Mouse (Mus musculus) spleen, postnatal 4 days (tissue): ENCODE data around the gene Usp53.
A peak's percentile ranks its signal among the peaks of the same experiment; 100 is the strongest.

Source experiments
- DNase-seq, 2 experiments: peaks; one replicate each; pipeline ENCODE4 v3.0.0; 2022; ENCODE audit warnings: low spot score in 2 of 2

Usp53 gene

DNA sequence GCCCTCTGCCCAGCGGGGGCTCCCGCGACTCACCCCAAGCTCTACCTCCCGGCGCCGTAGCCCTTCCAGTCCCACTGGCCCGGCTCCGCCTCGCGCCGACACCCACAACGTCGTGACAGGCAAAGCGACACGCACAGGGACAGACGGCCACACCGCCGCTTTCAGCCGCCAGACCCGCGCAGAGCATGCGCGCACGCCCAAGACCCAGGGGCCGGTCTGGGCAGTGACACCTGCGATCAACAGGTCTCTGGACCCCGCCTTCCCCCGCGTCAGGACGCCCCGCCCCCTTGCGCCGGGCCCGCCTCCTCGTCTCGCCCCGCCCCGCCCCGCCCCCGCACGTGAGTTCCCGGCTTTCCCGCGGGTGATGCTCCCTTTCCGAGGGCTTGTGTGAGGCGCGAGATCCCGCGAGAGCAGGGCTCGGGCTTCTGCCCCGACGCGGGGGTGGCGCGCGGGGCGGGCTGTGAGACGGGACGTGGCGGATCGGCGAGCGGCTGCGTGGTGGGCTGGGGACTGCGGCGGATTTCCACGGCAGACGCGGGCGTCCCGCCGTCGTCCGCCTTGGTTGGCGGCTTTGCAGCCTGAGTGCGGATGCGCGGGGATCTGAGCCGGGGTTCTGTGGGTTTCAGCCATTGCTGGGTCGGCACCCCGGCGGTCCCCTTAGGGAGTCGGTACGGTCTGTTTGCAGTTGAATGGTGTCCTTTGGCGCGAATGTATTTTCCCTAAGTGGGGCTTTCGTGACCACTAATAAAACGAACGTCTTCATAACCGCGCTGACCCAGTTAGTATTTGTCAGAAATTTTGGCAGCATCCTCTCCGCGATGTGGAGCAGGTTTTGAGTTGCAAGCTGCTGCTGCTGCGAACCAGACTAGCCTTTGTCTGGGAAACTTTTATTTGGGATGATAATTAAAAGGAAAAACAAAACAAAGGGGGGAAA lies at the start of gene Usp53:
TSS of gene Usp53 (minus strand) at position 262 of the 934 bp plus-strand sequence.
- DNase-seq = peak; percentile 85 to 94

DNA sequence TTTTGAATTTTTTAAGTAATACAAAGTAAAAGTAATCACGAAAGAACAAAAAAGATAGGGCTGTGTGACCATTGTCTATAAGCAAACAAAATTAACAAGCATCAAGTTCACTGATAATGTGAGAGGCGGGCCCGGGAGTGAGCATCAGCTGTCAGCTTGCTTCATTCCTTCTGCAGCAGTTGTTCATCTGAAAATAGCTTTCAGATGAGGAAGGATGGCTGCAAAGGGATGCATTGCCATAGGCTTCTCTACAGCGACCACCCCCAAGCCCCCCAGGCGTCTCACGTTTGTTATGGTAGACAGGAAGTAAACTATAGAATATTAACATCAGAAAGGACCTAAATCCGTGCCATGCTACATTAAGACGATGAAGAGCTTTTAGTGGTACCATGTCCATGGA lies 49.5 kb upstream of the Usp53 start:
- DNase-seq = no peak

DNA sequence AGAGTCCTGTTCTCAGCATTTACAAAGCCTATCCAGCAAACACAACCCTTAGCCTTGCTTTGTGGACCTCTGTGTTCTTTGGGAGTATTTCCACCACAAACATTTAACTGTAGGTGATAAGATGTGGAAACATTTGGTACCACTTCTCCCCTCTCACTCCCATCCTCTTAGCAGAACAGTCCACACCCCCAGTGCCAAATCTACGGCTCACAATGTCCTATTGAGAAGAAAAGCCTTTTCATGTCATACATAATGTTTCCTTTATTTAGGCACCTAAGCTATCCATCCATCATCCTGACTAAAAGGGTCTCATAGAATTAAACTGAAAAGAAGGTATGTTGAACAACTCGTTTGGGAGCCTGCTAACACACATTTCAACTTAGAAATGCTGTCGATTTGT lies 41.3 kb upstream of the Usp53 start:
- no peak for DNase-seq

DNA sequence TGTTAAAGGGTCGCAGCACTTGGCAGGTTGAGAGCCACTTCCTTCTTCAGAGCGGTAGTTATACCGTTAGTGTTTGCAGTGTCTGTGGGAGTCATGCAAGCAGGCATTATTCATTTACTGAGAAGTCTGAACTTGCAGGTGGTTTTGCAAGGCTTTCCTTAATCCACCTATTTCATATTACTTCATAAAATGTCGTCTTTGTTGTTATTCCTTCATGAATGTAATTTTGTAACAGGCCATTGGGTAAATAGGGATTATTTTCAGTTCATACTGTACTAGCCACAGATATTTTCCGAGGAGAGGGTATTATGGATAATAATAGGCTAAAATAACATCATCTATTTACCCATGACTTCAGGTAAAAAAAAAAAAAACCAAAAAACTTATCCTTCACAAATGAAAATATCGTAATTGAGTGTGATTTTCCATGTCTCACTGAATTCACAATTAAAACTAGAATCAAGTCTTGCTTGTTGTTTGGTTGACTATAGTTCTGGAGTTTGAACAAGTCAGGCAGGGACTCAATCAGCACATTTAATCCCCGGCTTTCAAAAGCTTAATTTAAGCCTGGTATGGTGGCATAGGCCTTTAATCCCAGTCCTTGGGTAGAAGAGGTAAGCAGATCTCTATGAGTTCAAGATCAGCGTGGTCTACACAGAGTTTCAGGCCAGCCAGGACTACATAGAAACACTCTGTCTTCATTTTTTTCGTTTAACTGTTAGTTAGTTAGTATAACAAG lies 40.4 kb upstream of the Usp53 start:
- no peak for DNase-seq

DNA sequence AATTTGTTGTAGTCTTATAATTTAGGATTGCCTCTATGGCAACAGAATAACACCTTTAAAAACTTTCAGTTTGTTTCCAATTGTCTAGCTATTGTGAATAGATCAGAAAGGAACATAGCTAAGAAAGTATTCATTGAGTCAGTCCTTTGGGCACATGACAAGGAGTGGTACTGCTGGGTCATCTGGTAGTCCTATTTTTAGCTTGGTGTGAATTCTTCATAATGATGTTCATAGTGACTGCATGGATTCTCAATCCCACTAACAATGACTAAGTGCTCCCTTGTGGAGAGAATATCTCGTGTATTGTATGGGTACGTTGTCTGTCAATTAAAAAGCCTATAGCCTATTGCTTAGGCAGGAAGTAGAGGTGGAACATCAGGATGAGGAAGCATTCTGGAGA lies 34.5 kb upstream of the Usp53 start:
- DNase-seq = no peak

DNA sequence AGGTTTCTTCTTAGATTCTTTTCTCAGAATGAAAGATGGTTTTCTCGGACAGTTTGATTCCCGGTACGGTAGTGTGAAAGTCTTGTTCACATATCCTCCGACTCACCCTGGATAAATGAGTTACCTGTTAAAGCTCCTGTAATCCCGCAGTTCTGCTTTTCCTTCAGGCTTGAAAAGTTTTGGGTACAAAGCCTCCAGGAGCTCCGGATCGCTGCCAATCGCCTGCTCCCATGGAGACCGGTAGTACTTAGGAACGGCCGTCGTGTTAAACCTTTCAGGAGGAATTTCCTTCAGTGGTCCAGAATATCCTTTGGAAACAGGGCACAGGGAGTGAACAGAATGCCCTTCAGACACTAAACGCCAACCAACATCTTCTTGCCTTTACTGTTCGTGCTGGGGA lies 29.2 kb upstream of the Usp53 start:
- no peak for DNase-seq

DNA sequence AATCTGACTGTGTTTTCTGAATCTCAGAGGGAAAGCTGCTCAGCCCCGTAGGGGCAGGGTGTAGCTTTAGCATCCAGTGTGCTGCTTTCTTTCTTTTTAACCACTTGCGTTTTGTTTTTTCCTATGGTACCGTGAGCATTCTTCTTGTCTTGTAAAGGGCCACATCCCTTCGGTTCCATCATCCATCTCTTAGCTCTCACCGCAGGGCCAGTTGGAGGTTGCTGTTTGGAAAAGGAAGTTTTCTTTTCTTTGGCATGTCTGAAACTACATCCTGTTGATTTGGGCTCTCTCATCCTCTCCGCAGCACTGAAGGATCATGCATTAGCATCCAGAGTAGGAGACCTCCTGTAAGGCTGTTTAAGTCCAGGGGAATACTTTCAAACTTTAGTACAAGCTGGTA lies 25.1 kb upstream of the Usp53 start:
- no peak for DNase-seq

DNA sequence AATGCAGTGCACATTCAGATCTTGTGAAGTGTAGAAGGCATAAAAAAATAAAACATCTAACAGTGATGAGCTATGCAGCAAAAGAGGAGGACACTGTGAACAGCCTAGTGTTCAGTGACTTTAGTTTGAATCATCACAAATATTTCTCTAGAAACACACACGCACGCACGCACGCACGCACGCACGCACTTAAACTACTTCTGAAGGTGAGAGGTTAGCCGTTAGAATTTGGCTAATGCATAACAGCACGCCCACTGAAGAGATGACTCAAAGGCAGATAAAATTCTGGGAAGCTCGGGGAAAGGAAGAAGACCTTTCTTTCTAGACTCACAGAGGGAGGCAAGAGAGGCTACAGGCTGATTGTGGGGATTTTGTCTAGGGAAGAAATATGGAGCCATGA lies 23.1 kb upstream of the Usp53 start:
- no peak for DNase-seq

DNA sequence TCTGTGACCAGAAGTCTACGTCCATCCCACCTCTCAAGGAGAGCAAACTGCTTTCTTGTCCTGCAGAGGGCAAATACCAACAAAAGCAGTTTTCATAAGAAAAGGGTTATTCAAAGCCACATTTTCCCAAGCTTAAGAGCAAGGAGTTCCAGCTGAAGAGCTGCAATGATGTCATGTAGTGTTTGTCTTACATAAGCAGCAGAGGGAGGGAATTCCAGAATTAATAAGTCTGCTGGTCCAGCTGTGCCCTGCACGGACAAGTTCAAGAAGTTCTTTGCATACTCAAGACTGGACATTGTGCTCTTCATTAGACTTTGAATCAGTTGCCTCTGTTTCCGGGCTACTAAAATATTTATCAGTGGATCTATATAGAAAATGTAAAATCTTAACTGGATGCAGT lies 16.7 kb upstream of the Usp53 start:
- DNase-seq = no peak

DNA sequence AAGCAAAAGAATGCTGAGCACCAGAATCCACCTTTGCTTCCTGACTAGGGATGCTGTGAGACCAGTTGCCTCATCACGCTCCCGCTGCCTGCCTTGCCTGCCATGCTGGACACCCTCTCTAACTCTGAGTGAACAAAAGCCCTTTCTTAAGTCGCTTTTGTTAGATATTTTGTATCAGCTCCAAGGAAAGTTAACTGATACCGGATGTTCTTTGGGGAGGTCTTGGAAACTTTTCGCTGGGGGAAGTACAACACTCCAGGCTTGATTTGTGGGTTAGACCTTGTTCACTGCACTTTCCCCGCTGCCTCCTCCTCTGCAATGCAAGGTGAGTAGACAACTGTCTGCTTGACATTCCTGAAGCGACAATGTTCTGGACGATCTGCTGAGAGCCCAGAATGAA lies 14.2 kb upstream of the Usp53 start:
- DNase-seq = no peak

DNA sequence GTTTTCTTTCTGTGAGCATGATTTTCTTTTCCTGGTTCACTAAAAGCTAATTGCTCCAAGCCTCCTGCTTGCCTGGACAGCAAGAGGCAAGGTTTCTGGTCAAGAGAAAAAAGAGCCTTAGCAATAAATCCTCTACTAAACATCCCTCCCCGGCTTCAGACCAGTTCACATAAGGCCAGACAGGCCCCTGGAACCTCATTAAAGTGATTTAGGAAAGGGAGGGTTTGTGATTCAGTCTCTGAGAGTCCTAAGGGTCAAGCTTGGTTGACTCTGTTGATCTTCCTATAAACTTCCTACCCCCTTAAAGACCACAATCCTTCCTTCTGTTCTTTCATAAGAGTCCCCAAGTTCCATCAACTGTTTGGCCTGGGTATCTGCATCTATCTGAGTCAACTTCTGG lies 12.7 kb upstream of the Usp53 start:
- DNase-seq = no peak

DNA sequence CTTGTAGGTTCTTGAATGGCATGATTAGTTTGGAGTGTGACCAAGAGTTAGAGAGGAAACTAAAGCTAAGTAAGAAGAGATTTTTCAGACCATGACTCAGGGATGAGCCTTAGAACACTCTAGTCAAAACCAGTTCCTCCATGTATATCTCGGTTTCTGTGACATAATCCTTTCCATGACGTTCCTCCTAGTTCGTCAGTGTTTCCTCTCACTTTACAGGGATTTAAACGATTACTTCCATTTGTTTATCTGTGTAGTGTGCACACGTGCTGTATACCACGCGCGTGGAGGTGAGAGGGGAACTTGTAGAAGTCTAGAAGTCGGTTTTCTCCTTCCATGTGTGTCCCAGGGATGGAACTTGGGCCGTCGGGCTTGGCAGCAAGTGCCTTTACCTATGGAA lies 2.6 kb upstream of the Usp53 start:
- no peak for DNase-seq

DNA sequence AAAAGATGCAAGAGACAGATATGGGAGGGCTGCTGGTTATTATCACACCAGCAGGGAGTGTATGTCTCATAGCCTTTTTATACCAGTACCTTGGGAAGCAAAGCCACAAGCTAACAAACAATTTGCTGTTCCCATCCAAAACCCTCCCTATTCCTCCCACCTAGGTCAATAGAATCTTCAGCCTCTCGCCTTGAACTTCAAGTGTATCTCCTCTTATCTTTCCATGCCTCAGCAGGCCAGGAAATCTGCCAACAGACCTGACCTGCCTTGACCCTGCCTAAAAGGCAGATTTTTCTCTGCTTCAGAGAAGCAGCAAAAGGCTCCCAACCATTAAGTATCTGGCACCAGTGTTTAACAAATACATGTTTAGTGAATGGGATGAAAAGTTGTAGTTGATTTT lies 2.1 kb upstream of the Usp53 start:
- no peak for DNase-seq

DNA sequence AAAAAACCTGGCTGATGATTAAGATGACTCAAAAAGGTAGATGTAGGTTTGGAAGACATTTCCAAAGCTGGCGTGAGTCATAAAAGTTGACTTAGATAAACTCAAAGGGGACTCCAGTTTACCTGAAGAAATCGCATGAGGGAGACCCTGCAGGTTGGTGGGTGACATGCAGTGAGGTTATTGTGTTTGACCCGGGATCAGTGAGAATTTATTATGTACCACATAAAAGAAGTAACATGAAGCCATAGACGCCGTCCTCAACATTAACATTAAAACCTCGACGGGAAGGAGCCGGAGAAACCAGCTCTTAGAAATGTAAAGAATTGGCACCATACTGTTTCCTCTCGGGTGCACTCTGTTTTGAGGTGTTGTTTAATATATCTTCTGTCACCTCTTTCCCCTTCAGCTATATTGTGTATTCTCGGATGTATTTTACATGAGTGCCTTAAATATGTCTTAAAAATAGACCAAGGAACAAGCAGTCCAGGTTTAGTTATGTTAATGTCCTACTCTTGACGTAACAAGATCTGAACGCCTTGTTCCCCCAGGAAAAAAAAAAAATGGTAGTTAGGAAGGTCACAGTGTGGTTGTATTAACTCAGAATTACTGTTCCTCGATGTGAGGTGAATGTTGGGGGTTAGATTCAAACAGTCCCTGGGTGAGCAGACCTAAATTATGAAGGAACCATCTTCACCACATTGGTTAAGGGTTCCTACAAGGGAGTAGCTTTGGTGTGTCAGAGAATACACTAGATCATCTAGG lies 1.1 kb upstream of the Usp53 start:
- DNase-seq = no peak

DNA sequence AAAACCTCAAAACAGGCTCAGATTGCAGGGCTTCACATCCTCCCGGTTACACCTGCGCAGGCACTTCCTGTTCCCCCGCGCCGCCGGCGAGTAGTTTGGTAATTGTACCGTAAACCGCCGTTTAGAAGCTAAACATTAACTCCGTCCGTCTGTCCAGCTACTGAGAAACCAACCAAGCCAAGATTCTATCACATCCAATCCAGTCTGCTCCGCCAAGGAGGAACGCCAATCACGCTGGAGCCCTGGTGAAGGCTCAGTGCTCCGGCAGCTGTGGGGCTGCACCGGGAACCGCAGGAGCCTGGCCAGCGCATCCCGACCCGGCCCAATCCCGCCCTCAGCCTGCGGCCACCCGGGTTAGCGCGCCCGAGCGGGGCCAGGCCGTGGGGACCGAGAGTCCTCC lies 461 bp downstream of the Usp53 start:
- DNase-seq = peak; percentile 47 to 72

DNA sequence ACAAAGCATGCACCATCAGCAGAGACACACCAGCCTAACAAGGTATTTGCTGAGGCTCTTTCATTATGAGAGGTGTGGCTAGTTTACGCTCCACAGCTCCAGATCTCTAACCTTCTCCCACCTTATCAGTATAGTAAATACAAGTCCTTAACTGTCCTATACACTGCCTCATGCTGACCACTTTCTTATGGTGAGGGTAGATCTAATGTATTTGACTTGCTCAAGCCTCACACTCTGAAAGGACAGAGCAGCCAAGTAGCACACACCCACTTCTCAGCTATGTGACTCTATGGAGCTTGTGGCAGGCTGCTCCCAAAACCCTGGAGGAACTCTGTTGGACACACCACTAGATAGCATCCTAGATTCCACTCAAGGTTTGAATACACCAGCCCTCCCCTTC lies 8.3 kb downstream of the Usp53 start:
- DNase-seq = no peak

DNA sequence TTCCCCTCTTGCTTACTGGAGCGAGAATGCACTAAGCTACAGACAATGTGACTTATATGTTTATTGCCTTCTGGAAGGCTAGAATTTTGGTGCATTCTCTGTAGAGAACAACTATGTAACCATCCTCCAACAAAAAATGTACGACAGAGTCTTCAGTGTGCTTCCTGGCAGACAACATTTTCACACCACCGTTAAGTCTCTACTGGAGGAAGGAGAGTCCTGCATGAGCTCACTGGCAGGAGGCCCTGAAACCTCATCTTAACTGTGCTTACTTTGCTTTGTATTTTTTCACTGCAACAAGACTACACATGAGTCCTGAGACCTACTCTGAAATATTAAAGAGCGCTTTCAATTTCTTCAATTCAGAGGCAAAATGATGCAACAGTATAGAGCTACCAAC lies 8.9 kb downstream of the Usp53 start:
- no peak for DNase-seq

DNA sequence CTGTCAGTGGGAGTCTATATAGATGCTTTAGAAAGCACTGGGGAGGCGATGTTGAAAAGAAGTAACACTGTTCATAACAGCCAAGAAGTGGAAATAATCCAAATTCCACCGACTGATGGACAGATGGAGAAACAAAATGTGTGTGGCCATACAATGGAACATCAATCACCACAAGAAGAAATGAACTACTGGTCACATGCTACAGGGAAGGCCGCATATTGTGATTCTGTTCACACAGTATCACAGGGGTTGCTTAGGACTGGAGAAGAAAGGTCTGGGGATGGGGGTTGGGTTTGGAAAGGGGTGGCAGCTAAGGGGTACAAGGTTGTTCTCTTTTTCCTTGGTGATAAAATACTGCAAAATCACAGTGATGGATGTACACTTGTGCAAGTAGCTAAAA lies 9.5 kb downstream of the Usp53 start:
- no peak for DNase-seq

DNA sequence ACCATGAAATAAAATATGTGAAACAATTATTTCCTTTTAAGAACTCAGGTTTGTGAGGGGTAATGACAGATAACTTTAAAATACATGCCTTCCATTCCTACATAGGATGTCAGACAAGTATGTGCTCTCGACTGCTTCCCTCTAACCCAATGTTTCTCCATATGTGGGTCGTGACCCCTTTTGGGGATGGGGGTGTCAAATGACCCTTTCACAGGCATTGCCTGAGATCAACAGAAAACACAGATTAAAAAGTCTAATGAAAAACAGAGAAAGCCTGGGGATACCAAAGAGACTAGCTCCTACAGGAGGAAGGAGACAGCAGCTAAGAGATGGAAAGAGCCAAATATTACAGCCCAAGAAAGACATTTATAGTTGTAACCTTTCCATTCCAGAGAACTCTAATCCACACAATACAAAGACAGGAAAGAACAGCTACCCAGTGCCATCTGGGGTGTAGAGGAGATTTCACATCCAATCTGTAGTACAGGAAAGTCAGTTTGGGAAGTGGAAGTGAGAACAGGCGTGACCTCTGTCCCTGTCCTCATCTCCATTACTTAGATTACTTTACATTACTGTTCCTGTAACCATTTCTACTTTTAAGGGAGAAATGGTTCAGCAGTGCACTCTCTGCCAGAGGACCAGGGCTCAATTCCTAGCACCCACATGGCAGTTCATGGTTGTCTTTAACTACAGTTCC lies 12.0 kb downstream of the Usp53 start:
- DNase-seq = no peak

DNA sequence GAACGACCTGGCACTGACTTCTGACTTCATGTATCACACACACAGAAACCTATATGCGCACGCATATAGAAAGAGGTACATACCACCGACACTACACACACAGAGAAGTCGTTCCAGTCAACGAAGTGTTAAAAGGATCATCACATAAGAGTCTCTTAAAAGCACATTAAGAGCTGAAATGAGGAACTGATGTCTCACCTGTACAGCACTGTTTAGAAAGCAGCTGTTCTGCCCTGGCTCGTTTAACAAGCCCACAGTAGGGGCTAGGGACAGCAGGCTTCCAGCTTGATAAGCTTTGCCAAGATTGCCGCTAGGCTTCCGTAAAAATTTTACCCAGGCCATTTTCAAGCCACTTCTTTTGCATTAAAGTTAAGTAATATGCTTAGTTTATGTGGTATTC lies 15.9 kb downstream of the Usp53 start:
- DNase-seq = no peak

DNA sequence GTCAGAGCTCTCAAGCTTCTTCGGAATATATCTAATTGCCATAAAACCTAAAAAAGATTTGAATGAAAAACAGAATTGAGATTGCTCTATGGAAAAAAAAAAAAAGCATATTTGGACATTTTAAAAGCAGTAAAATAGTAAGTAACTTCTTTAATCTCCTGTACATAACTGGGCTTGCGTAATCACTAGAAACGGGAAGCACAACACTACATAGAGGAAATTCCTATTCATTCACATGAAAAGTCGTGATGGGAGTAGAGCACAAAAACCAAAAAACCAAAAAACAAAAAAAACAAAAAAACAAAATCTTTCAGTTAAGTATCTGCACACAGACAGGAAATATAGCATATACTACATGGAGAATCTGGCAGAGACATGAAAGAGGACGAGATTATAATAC lies 20.0 kb downstream of the Usp53 start:
- no peak for DNase-seq

DNA sequence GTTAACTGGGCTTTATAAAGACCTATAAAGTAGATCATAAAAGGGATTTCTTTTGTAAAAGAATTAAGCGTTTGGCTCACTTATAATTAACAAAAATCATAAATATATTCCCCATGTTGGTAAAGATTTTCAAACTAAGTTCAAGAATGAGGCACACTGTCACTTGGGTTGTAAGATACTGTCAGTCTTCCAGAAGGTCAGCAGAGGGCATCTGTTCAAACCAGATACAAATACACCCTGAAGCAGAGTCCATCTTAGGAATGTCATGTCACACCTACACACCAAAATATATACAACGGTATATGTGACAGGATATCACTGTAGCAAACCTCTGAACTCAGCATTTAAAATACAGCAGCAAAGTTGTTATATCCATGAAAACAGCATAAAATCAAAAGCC lies 34.2 kb downstream of the Usp53 start:
- DNase-seq = no peak
